Mouse (Mus musculus) midbrain, embryonic 11.5 days (tissue): ENCODE measurements around the gene Itgb3bp. TPM values are rescaled to one million over a fixed set of nuclear protein-coding genes. Genes with fewer than 3 reads are reported as not detected.
A peak's percentile ranks its signal among the peaks of the same experiment; 100 is the strongest.

Experiments
- ATAC-seq: fragments of 200-750 bp; cut with Nextera tagmentation; 2 replicates; pipeline ENCODE4 v1.8.0; 2017; ENCODE audit warnings: moderate TSS enrichment, moderate library complexity; ENCODE audit not compliant: low FRiP score
- DNase-seq: peaks from one replicate; pipeline ENCODE4 v3.0.0; 2015; ENCODE audit warnings: low spot score; ENCODE audit errors: missing footprints
- H3K27ac ChIP-seq: fragments of 300-500 bp; sonication (generic); 2 replicates; pipeline ENCODE4 v1.5.1; 2014; ENCODE audit warnings: low read depth, low read length
- H3K27me3 ChIP-seq: fragments of 300-500 bp; sonication (generic); 2 replicates; pipeline ENCODE4 v1.6.1; 2014; ENCODE audit warnings: mild to moderate bottlenecking, low read length, moderate library complexity, mixed read lengths; ENCODE audit not compliant: control insufficient read depth, insufficient read depth
- H3K36me3 ChIP-seq: fragments of 300-500 bp; sonication (generic); 2 replicates; pipeline ENCODE4 v1.6.1; 2014; ENCODE audit warnings: mild to moderate bottlenecking, low read length, moderate library complexity, mixed read lengths; ENCODE audit not compliant: control insufficient read depth, insufficient read depth
- H3K4me1 ChIP-seq: fragments of 300-500 bp; sonication (generic); 2 replicates; pipeline ENCODE4 v1.6.1; 2014; ENCODE audit warnings: low read length; ENCODE audit not compliant: control insufficient read depth, insufficient read depth
- H3K4me2 ChIP-seq: fragments of 300-500 bp; sonication (generic); 2 replicates; pipeline ENCODE4 v1.6.1; 2014; ENCODE audit warnings: mild to moderate bottlenecking, moderate library complexity
- H3K4me3 ChIP-seq: fragments of 300-500 bp; sonication (generic); 2 replicates; pipeline ENCODE4 v1.5.1; 2014; ENCODE audit warnings: low read depth, low read length
- H3K9ac ChIP-seq: fragments of 300-500 bp; sonication (generic); 2 replicates; pipeline ENCODE4 v1.6.1; 2014; ENCODE audit warnings: low read length
- H3K9me3 ChIP-seq: fragments of 300-500 bp; sonication (generic); 2 replicates; pipeline ENCODE4 v1.6.1; 2016; ENCODE audit warnings: low read length; ENCODE audit not compliant: control insufficient read depth
- WGBS: fragments of 180-500 bp; shearing (Covaris S2); extraction: QIAGEN DNeasy Blood & Tissue Kit; methylation state at CpG from one replicate; pipeline ENCODE4 v1.1.7; 2014; 5-methylcytosine and 5-hydroxymethylcytosine counted together
- polyA plus RNA-seq: library from polyadenylated mRNA; unstranded; fragments of >200 nt; fragmentation: Nextera tagmentation; extraction: Ambion mirVana; gene quantifications from 2 replicates; pipeline ENCODE4 v1.2.1, GENCODE M21; 2014

The Itgb3bp gene
- polyA plus RNA-seq, 1 experiment from 2014 or later, result 66.5 TPM

DNA sequence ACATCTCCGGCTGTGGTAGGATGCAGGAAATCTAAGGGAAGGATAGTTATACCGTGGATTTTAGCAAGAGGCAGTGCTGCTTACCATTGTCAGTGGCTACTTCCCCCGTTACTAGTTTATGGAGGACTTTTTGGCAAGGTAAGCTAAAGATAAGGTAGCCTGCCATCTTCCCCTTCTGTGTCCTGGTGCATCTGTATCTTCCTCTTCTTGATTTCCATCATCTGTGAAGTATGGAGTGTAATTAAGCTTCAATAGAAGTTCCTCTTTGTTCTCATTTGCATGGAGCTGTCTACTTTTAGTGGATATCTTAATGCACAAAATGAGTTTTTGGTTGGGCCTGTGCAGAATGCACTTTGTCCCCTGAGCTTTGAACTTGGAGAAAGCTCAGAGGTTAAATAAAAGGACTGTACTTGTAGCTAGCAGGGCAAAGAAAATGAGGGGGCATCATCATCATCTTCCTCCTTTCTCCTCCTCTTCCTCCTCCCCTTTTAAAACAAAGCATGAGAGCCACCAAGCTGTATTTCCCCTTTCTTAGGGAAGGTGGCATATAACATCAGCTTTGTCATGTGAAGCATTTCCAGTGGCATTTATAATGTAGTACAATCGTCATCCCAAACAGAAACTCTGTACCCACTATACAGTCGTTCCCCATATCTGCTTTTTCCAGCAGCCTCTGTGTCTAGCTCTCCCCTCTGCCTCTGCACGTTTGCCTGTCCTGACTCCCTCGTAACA lies 28.6 kb upstream of the Itgb3bp start:
- Histone ChIP-seq H3K4me1 (no peaks in the 10 kb centered on the region), H3K36me3 (no peaks in the 10 kb centered on the region), H3K9me3 (no peaks in the 10 kb centered on the region), H3K27me3 (no peaks in the 10 kb centered on the region), H3K27ac (no peak overlapping the region), H3K4me2 (no peak overlapping the region), H3K9ac (no peak overlapping the region), H3K4me3 (no peak overlapping the region)
- WGBS, result 78% methylated on average over 7 of the region's 7 CpGs
- ATAC-seq (no peak), DNase-seq (no peak)

DNA sequence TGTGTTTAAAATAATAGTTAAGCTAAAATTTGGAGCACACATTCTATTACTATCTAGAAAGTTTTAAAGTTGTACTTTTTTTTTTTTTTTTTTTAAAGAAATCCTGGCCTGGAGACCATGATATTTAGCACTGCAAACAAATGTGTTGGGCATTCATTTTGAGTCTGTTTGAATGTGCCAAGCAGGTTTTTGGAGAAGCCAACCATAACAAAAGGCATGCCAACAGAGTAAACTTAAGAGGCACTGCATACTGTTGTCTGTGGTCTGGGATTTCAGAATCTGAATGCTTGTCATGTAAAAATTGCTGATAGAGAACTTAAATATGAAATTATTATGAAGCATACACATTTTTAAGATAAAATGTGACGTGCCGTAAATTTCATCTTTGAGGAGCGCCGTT lies 27.6 kb upstream of the Itgb3bp start:
- Histone ChIP-seq H3K9ac (no peak overlapping the region), H3K4me3 (no peak overlapping the region), H3K36me3 (no peaks in the 10 kb centered on the region), H3K4me2 (no peak overlapping the region), H3K4me1 (no peaks in the 10 kb centered on the region), H3K9me3 (no peaks in the 10 kb centered on the region), H3K27me3 (no peaks in the 10 kb centered on the region), H3K27ac (no peak overlapping the region)
- WGBS, result 94% methylated on average over 4 of the region's 4 CpGs
- DNase-seq (no peak), ATAC-seq (no peak)

DNA sequence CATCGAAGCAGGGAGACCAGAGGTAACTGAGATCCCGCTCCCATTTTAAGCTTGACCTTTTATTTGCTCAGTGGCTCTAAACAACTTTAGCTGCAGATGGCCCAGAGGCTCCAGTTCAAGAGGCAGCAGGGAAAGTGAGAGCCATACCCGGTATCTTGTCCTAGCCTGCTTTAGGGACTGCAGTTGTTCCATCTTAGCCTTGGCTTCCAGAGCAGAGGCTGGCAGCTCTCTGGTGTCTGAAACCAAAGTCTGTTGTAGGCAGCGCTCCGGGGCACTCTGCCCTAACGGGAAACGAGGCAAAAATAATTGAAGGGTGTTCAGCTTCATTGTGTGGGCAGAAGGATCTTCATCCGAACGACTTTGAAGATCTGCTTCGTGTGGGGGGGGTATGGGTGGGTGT lies 25.8 kb upstream of the Itgb3bp start:
- no peaks in the 10 kb centered on the region for H3K36me3 ChIP-seq
- no peak overlapping the region for H3K9ac ChIP-seq
- no peaks in the 10 kb centered on the region for H3K9me3 ChIP-seq
- ATAC-seq (no peak), DNase-seq (no peak)
- no peaks in the 10 kb centered on the region for H3K4me1 ChIP-seq
- WGBS, result 87% methylated on average over 10 of the region's 10 CpGs
- H3K27ac ChIP-seq, result no peak overlapping the region
- no peak overlapping the region for H3K4me3 ChIP-seq
- no peaks in the 10 kb centered on the region for H3K27me3 ChIP-seq
- no peak overlapping the region for H3K4me2 ChIP-seq

DNA sequence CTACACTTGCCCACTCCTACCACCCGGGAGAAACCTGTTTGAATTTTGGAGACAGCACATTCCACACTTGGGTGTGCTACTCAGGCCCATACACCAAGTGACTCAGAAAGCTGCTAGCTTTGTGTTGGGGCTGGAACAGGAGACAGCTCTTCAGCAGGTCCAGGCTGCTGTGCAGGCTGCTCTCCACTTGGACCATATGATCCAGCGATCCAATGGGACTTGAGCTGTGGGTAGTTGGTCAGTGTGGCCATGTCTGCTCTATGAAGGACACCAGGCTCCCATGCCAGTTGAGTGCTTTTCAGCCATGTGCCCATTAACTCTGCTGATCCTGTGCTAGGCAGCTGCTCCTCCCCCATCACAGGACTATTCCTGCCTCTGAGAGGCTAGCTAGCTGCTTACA lies 24.3 kb upstream of the Itgb3bp start:
- ATAC-seq (no peak), DNase-seq (no peak)
- Histone ChIP-seq H3K4me1 (no peaks in the 10 kb centered on the region), H3K27ac (no peak overlapping the region), H3K9ac (no peak overlapping the region), H3K4me2 (no peak overlapping the region), H3K4me3 (no peak overlapping the region), H3K9me3 (no peaks in the 10 kb centered on the region), H3K36me3 (no peaks in the 10 kb centered on the region), H3K27me3 (no peaks in the 10 kb centered on the region)
- WGBS, result 89% methylated on average over 2 of the region's 2 CpGs

DNA sequence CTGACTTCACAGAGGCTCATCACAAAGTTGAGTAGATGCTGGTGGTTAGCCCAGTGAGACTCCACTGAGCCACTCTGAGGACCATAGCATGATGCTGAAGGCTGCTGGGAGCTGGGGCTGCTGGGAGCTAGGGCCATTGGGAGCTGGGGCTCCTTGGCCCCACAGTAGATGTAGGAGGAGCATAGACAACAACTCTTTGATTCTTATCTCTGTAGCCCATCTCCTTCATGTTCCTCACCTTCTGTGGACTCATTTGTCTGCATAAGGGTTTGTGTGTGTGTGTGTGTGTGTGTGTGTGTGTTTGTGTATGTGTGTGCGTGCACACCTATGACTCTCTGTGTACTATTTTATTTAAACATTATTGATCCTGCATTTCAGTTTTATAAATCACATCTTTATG lies 18.3 kb upstream of the Itgb3bp start:
- peaks cover 2% of the 10 kb centered on the region; the same call in 1 of the 2 replicates for H3K4me1 ChIP-seq
- no peak overlapping the region for H3K27ac ChIP-seq
- no peaks in the 10 kb centered on the region for H3K9me3 ChIP-seq
- H3K9ac ChIP-seq, result no peak overlapping the region
- no peak for ATAC-seq
- no peaks in the 10 kb centered on the region for H3K27me3 ChIP-seq
- no peak overlapping the region for H3K4me2 ChIP-seq
- no peak for DNase-seq
- WGBS, result 96% methylated on average over 1 of the region's 1 CpGs
- H3K4me3 ChIP-seq, result no peak overlapping the region
- no peaks in the 10 kb centered on the region for H3K36me3 ChIP-seq

DNA sequence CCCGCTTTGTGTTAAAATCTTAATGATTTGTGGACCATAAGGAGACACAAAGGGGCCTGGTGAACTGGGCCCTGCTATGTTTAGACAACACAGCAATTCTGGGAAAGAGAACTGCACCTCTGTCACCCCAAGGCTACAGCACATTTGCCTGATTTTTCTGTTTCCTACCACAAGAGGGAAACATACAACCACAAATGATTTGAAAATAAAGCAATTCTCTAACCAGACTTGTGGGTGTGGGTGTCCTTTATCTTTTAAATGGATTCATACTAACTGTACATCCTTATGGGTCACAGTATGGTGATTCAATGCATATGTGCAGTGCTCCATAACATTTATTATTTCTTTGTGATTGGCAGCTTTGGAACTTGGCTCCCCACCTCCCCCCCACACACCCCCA lies 17.6 kb upstream of the Itgb3bp start:
- DNase-seq (peak; percentile 93), ATAC-seq (no peak)
- H3K4me2 ChIP-seq, result no peak overlapping the region
- H3K4me3 ChIP-seq, result no peak overlapping the region
- H3K9ac ChIP-seq, result no peak overlapping the region
- H3K9me3 ChIP-seq, result no peaks in the 10 kb centered on the region
- no peaks in the 10 kb centered on the region for H3K36me3 ChIP-seq
- H3K27me3 ChIP-seq, result no peaks in the 10 kb centered on the region
- peaks cover 2% of the 10 kb centered on the region; the same call in 1 of the 2 replicates for H3K4me1 ChIP-seq
- H3K27ac ChIP-seq, result no peak overlapping the region
- 76% methylated on average over 1 of the region's 1 CpGs for WGBS

DNA sequence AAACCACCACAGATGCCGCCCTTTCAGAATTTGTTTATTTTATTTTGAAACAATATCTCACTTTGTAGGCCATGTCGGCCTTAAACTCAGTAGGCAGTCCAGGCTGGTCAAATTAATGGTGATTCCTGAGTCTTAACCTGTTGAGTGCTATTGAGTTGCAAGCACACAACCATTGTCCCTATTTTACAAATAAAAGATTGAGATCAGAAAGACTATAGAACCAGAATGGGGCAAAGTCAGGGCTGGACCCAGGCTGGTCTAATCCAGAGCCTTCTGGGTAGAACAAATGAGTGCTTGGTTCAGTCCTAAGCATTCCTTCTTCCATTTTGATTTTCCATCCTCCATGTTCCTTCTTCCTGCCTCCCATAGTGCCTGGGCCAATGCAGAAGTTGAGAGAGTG lies 16.9 kb upstream of the Itgb3bp start:
- Histone ChIP-seq H3K27ac (no peak overlapping the region), H3K4me3 (no peak overlapping the region), H3K9me3 (no peaks in the 10 kb centered on the region), H3K36me3 (no peaks in the 10 kb centered on the region), H3K27me3 (no peaks in the 10 kb centered on the region), H3K4me1 (peaks cover 2% of the 10 kb centered on the region; the same call in 1 of the 2 replicates), H3K4me2 (no peak overlapping the region), H3K9ac (no peak overlapping the region)
- WGBS, result 85% methylated on average over 2 of the region's 2 CpGs
- DNase-seq, result no peak
- ATAC-seq, result no peak

DNA sequence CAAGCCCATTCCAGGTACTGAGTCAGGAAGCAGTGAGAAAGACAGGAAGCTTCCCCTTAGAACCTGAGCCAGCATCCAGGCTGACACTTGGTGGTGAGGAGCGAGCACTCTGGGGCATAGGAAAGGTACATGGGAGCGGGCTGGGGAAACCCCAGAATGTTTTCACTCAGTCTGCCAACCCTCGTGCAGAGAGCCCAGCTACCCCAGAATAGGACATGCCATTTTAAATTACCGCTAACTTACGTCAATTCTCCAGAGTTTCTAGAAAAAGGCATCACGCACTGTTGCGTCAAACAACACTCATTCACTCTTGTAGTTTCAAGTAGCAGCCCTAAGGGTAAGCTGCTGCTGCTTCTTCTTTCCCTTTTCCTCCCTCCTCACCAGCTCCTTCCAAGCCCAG lies 15.4 kb upstream of the Itgb3bp start:
- no peaks in the 10 kb centered on the region for H3K9me3 ChIP-seq
- no peak for ATAC-seq

DNA sequence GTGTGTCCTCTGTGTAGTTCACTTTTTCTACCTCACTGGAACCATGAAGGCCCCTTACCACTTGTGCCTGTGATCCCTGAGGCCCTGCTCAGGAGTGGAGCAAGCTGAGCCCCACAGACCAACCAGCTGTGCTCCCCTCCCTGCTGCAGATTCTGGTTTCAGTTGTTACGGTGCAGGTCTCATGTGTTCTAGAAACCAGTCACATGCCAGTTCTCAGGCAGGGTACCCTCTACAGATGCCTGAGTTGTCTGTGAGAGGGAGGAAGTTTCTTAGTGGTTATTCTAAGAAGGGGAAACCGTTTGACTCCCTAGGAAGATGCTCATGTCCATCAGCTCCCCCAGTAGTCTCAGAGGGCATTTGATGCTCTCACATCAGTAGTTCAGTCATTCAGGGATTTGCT lies 15.0 kb upstream of the Itgb3bp start:
- no peak for ATAC-seq
- no peak for DNase-seq
- no peak overlapping the region for H3K9ac ChIP-seq
- H3K4me1 ChIP-seq, result peaks cover 2% of the 10 kb centered on the region; the same call in 1 of the 2 replicates
- H3K4me2 ChIP-seq, result no peak overlapping the region
- WGBS, result 82% methylated on average over 2 of the region's 2 CpGs
- H3K27ac ChIP-seq, result no peak overlapping the region
- no peak overlapping the region for H3K4me3 ChIP-seq
- no peaks in the 10 kb centered on the region for H3K9me3 ChIP-seq
- no peaks in the 10 kb centered on the region for H3K36me3 ChIP-seq
- no peaks in the 10 kb centered on the region for H3K27me3 ChIP-seq

More for the DNA sequence above, 15.4 kb upstream of the Itgb3bp start:
- no peak overlapping the region for H3K4me3 ChIP-seq
- H3K27me3 ChIP-seq, result no peaks in the 10 kb centered on the region
- no peaks in the 10 kb centered on the region for H3K36me3 ChIP-seq
- H3K27ac ChIP-seq, result no peak overlapping the region
- WGBS, result 93% methylated on average over 7 of the region's 7 CpGs
- no peak overlapping the region for H3K9ac ChIP-seq
- H3K4me2 ChIP-seq, result no peak overlapping the region
- no peak for DNase-seq
- H3K4me1 ChIP-seq, result peaks cover 2% of the 10 kb centered on the region; the same call in 1 of the 2 replicates
